Mouse (Mus musculus): ENCODE results near the gene Havcr2.
"Not testable (repeated sequence)": the region's sequence is repeated elsewhere in the genome, so short reads cannot be mapped to it uniquely, and the experiment has no call there.

Gene Havcr2

GRCm38 (mm10) chr11:46461362-46461761, 6.6 kb downstream of the Havcr2 start:
- no peak for DNase-seq

DNA sequence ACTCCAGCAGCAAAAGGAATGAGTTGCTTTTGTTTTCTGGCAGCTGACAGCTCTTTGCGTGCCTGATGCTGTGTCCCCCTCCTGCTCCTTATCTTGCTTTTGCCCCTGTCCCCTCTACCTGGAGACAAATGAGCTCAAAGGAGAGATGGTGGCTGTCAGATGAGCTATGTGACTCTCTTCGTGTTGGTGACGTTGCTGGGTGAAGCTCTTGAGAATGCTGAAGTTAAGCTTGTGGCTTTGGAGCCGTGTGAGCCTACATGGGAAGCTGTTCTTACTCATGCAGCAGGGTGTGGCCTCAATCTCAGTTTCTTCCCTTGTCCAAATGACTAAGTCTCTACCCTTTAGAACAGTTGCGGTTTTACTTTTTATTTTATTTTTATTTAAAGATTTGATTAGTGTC, 7.2 kb downstream of the Havcr2 start:
- no peak for DNase-seq

GRCm38 (mm10) chr11:46466878-46467277, 12.1 kb downstream of the Havcr2 start:
- DNase-seq, result no peak

DNA sequence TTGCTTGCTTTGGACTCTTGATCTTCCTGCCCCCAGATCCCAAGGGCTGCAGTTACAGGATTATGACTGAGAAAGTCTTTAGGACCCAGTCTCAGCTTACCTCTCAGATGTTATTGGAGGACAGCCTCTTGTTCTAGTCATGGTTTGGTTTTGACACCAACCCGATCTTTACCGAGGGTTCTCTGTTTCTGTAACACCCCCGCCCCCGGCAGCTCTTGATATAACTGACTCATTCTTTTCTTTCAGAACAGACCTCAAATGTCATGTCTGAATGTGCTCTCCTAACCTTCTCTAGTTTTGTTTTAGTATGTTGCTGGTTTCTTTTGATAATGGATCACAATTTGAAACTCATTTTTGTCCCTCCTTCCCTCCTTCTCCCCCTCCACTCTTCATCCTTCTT, 19.5 kb downstream of the Havcr2 start:
- DNase-seq, result no peak

DNA sequence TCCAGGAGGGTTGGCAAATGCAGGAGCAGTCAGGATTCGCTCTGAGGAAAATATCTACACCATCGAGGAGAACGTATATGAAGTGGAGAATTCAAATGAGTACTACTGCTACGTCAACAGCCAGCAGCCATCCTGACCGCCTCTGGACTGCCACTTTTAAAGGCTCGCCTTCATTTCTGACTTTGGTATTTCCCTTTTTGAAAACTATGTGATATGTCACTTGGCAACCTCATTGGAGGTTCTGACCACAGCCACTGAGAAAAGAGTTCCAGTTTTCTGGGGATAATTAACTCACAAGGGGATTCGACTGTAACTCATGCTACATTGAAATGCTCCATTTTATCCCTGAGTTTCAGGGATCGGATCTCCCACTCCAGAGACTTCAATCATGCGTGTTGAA, 24.6 kb downstream of the Havcr2 start:
- DNase-seq, result no peak

- no peak for DNase-seq
These were observed 25.8 kb downstream of the Havcr2 start for GRCm38 (mm10) chr11:46480517-46480916.

- peak in 1 of 2 experiments; percentile 6 for DNase-seq
These were observed 33.5 kb downstream of the Havcr2 start for GRCm38 (mm10) chr11:46488231-46488630.

DNA sequence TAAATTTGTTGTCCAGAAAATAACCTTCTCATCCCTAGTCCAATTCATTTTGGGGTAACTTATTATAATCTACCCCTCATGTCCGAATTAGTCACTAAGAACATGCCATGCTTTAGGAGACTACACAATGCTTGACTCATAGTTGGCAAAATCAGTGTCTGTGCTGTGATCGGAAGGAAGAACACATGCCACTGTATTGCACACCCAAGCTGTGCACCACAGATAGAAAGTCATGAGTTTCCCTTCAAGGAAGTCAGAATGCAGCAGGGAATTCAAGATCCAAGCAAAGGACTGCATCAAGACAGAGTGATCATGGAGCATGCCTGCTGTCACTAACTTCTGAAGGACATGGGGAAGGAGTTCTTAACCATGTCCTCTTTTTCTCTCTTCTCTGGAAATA, 33.9 kb downstream of the Havcr2 start:
- no peak for DNase-seq

DNA sequence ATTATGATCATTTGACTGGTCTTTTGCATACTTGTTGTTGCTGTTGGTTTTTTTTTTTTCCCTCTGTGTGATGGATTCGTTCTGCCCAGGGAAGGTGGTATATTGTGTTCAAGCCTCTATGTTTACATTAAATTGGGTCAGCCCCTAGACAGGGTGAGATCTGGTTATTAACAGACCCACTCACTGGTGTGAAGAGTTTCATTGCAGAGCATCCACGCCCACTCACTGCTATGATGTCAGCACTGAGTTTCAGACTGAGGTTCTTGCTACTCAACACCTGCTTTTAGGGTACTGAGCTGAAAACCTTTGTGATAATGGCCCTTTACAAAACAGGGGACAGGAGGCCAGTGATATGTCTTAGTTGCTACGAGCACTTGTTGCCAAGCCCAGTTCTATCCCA, 52.4 kb downstream of the Havcr2 start:
- DNase-seq, result no peak

DNA sequence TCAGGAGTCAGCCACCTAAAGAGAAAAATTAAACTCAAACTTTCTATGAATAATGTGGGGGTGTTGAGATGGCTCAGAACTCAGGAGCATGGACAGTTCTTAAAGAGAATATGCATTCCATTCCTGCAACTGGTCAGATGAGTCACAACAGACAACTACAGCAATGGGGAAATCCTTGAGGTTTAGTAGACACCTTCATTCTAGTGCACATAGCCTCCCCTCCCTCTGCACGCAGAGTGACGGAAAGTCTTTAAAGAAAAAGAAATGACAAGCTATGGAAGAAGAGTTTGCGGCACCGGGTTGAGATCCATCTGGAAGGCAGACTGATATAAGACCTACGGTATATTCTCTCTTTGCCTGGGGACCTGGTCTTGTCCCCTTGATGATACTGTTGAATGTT, 55.2 kb downstream of the Havcr2 start:
- DNase-seq, result no peak

DNA sequence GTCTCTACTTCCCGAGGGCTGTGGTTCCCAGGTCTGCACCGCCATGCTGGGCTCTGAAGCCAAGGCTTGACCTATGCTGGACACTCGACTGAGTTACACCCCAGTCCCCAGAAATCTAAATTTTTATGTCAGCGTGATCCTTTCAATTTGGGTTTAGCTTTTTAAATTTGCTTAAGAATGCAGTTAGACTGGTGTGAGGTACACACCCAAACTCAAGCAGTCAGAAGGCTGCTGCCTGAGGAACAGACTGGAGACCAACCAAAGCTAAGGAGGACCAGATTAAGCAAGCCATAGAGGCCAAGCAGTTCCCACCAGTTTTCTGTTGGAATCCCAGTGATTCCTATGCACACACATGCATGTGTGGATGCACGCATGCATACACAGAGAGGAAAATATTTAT, 66.6 kb downstream of the Havcr2 start:
- not testable (repeated sequence) for DNase-seq

GRCm38 (mm10) chr11:46522719-46523118, 68.0 kb downstream of the Havcr2 start:
- DNase-seq, result peak; percentile 8 to 14

- DNase-seq, result no peak
These were observed 69.2 kb downstream of the Havcr2 start, which contains the start of gene Gm12169 for GRCm38 (mm10) chr11:46523912-46524311. TSS of gene Gm12169 (plus strand) at chr11:46524212.

DNA sequence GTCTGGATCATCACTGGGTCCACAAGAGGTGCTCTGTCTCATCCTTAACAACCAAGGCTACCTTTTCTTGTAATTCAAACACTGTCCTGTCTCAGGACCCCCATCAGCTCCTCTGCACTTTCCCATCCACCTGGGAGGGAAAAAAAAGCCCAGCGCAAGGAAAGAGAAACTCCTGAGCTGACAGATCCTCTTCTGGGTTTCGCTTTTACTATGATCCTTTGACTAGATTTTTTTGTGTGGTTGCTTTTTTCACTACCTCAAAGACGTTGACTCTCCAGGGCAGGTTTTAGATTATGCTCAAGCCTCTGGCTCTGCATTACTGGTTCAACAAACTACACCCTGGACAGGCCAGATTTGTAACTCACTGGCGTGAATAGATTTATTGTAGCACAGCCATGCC, 75.4 kb downstream of the Havcr2 start:
- peak in 1 of 2 experiments; percentile 4 for DNase-seq
